Mouse (Mus musculus): ENCODE measurements around the gene 1700113H08Rik.

1700113H08Rik gene

DNA sequence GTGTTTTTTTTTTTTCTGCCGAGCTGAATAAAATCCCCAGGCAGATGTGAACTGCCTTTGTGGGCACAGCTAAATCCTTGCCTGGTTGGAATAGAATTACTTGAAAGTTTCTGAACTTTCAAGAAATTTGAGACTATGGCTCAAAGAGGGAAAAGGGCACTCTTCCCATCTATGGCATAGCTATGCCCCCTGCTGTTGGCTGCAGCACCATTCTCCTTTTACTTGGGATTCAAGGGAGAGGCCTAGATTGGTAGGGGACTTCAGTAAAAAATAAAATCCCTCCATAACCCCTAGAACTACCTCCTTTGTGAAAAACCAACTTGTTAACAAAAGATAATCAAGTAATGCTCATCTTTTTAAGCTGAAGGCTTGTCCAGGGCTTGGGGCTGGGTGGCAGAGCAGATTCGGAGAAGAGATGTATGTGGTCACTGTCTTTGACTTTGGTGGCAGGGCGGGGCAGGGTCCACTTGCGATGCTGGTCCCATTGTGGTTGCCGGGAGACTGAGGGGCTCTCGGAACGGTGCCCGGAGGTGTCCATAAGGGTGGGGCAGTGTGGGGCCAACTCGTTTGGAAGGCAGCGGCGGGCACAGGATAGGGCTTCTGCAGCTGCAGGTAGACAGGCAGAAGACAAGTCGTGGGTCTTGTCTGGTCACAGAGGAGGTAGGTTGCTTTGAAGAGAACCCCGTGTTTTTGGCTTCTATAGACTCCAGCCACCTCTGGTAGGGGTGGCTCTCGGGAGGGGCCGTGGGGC lies at the start of gene 1700113H08Rik:
Gene 1700113H08Rik, plus strand, starts transcription at position 546 of the 751 bp plus-strand sequence.
- peak; percentile 61 for DNase-seq

DNA sequence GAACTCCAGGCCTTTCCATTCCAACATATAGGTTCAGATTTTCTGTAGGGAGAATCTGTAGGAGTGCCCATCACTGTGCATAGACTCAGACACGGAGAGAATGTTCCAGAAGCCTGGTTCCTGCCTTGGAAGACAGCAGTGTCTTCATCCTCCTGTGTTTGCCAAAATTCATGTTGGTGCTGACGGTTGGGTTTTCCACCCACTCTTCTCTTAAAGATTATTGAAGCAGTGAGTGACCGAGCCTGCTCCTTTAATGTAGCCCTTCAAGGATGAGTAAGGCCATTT lies 49.7 kb upstream of the 1700113H08Rik start:
- DNase-seq = no peak

DNA sequence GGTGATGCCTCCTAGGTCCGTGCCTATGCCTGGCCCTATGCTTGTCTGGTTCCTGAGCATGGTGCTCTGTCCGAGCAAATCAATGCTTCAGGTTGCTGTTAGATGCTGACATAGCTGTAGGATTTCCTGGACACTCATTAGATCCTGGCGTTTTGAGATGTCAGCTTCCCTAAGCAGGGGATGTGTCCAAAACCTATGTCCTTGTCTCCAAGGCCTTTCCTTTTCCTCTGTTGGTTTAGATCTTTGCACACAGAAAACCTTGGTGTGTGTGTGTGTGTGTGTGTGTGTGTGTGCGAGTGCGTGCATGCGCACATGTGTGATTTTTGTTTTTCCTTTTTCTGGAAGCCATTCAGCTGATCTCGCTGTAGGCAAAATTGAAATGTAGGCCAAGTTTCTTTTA lies 45.8 kb upstream of the 1700113H08Rik start:
- no peak for DNase-seq

DNA sequence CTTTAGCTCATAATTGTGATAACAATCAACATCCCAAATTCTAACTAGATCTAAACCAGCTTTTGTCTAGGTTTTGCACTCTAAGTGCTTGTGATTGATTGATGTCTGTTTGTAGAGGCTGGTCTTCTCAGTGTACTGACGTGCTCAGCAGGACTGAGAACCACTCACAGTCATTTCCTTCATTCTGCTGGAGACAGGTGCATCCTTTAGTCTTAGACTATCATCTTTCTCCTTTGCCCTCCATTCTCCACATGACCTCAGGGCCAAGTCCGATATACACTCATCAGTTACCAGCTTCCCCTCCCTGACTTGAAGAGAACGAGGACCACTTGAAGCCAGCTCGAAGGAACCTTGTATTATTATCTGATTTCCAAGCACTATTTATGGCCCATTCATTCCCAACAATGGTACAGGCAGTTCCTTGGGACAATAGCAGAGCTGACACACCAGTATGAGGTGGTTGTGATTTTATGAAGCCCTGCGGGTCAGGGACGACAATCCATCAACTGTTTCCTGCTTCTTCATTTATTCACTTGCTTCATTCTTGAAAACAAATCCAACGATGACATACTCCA lies 43.4 kb upstream of the 1700113H08Rik start:
- no peak for DNase-seq

DNA sequence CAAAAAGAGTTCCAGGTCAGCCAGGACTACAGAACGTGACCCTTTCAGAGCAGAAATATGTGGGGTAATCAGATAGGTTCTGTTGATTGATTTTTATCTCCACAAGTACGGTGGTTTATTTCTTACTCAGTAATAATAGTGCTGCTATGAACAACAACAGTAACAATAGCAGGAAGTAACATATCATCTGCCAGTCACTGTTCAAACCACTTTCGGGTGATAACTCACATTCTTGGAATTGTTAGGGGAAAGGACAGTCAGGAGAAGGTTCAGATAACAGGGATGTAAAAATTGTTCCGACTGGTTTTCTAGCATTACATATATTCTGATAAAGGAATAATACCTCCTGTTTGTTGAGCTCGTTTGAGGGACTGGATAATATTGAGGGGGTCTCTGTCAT lies 42.4 kb upstream of the 1700113H08Rik start:
- DNase-seq = no peak

DNA sequence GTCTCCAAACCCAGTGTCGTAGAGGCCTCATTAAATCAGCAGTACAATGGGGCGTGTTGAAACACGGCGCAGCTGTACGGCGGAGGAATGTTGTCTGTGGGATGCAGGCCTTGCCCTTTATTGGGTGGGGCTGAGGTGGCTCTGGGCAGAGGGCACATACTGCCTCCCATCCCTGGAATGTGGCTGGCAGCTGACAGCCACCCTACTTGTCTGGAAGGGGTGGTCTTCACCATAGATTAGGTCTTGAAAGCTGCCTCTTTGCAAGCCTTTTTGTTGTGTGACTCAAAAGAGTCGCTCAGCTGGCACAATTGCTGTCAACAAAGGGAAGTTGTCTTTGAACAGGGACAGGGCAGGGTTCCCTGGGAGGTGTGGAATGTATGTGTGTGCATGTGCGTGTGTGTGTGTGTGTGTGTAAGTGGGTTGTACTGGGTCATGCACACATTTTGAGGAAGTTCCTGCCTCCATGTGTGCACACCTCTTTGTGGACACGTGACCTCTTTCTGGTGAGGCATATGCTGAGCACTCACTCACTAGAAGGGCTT lies 41.6 kb upstream of the 1700113H08Rik start:
- peak; percentile 87 for DNase-seq

DNA sequence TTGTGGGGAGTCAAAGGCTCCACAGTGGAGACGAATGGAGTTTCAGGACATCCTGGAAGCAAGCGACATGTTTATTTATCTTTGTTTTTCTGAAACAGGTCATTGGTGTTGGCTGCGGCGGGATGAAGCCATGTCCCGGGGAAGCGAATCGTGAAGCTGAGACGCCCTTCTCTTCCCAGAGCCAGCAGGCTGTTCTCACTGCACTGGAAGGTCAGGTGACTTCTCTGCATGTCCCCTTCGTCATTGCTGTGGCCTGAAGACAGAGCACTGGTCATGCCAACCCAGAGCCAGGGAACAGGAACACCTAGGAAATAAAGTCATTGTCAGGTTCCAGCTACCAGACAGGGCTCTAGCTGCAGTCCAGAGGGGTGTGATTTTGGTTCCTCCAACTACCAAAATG lies 39.0 kb upstream of the 1700113H08Rik start:
- no peak for DNase-seq

DNA sequence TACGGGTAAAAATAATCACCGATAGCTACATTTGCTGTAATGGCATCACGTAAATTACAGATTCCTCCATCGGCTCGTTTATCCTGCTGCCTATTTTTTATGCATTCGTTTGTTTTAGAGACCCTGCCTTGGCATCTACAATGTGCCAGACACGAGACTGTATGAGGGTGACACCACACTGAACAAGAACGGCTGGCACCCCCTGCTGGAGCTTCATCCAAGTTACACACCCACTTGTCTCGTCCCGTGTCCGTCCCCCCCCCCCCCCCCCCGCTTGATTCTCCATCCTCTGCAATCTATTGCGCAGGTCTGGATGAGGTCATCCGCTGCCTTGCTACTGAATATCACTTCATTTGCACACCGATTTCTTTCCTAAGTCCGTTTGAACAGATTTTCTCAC lies 37.1 kb upstream of the 1700113H08Rik start:
- peak; percentile 73 for DNase-seq

DNA sequence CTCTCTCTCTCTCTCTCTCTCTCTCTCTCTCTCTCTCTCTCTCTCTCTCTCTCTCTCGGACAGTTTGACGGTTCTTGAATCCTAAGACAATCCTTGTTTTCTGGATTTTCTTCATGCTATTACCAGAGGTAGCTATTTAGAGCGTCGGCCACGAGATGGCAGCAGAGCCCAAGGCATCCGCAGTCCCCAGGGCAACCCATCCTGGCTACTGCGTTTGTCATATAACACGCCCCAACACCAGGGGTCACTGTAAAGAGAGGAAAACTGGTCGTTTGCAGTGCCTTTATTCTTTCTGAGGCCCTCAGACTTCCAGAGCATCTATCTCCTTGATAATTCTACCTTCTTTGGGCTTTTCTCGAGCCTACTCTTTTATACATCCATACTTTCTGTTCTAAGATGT lies 33.0 kb upstream of the 1700113H08Rik start:
- peak; percentile 93 for DNase-seq

DNA sequence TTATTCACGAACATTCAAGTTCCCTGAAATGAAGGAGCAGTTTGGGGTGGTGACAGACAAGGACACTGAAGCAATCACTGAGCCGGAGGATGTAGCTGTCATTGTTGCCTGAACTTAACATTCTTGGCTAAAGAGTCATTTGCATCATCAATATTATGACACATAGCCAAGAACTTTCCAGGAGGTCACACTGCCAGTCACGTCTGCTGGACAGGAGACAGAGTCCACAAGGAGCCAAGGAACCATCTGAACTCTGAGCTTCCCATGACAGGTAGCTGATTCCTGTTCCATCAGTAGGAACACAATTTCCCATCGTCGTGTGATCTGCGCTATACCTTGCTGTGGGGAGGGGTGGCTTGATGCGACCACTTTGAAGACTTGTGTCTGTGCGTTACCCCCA lies 25.1 kb upstream of the 1700113H08Rik start:
- DNase-seq = no peak

DNA sequence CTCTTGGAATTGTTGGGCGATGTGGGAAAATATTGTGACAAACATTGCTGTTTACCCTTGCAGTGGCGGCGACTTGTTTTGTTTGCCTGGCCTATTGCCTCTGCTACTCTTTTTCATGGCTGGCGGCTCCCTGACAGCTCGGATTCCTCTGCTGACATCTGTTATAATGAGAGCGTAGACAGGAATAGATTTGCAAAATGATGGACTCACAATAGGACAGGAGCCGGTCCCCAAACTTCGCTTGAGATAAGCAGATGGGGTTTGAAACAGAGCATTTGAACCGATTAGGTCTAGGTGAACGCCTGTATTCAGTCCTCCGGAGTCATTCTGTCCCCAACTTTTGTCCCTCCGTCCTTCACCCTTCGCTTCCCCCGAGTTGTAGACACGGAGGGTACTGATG lies 22.0 kb upstream of the 1700113H08Rik start:
- DNase-seq = peak; percentile 49

DNA sequence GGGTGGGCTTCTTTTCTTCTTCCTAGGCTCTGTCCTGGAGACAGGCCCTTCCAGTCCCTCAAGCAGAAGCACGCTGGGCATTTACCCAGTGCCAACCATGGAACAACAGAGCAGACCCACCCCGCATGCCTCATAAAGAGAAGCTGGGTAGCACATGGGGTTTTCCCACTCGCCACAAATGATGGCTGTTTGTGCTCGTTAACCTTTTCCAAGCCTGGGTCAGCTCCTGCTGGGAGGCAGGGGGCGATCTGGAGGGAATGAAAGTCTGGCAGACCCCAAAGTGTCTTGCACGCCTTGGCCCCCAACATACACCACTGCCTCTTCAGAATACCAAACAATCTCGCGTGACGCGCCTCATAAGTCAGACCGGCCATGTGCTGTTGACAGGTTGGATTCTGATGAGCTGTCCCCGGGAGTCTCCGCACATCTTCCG lies 21.6 kb upstream of the 1700113H08Rik start:
- peak; percentile 69 for DNase-seq

DNA sequence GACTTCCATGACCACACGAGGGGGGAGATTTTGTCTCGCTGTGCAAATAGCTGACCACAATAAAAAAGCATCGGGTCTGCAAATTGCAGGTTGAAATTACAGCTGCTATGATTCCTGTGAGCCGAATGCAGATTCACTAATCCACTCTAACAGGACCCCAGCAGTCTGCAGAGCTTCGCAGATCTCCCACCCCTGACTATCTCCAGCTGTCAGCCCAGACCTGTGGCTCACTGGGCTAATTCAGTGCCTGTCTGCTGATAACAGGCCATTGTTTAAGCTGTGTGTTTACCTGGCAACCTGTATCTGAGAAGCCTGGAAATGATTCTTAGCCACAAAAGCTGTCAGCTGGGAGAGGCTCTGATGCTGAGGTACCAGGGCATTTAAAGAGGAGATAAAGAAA lies 20.8 kb upstream of the 1700113H08Rik start:
- peak; percentile 69 for DNase-seq

DNA sequence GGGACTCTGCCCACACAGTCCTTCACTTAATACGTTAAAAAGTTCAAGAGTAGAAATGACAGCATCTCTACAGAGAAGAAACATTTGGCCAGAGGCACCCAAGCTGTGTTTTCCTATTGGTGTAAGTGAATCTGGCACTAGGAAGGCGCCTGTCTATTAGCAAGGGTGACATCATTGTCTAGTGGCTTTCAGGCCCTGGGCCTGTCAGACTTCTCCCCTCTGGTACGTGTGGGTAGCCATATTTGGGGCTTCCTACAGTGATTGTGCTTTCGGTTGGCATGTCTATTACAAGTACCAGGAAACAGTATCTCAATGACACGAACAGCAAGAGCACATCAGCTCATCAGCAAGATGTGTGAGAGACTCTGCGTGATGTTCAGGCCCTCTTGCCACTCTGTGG lies 18.5 kb upstream of the 1700113H08Rik start:
- DNase-seq = no peak

DNA sequence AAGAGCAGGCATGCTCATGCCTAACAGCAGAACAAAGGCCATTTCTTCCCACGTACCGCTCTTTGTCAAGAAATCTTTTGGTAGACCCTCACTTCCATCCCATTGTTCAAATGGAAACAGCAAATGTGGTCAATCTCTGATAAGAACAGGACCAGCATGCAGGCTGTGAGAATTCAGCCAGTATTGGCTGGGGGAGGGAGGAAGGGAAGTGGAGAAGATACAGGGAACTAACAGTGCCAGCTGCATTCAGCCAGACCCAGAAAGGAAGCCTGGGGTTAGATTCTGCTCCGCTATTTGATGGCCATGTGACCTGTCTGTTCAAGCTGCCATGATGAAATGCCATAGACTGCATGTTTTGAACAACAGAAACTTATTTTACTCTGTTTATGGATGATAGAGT lies 18.0 kb upstream of the 1700113H08Rik start:
- no peak for DNase-seq

DNA sequence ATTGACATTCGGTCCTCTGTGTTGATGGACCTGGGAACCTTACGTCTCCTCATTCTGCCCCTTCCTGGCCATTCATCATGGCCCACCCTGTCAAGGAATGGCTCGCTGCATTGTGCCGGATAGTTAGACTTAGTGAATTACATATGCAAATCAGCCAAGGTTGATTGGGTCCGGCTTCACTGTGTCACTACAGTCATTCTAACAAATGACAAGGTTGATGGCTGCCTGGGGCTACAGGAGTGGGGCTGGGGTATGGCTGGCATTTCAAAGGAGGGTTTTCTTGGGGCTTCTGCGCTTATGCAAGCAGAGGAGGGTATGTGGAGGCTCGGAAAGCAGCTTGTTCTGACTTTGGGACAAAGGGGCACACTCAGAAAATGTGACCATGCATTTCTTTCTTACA lies 16.6 kb upstream of the 1700113H08Rik start:
- no peak for DNase-seq

DNA sequence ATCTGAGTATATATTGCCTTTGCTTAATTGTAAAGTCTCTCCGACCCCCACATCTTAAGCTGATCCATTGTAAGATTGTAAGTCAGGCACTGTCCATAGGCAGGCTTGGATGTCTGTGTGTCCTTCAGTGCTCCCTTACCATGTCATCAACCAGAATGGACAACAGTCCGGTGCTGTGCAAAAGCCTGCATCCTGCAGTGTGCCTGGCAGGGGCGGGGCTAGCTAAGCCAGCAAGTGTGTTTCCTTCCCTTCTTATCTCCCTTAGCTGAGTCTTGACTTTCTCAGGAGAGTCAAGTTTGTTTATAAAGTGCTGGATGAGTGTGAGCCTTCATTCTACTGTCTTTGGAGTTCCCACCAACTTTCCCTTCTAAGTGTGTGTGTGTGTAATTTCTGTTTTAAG lies 12.6 kb upstream of the 1700113H08Rik start:
- DNase-seq = no peak

DNA sequence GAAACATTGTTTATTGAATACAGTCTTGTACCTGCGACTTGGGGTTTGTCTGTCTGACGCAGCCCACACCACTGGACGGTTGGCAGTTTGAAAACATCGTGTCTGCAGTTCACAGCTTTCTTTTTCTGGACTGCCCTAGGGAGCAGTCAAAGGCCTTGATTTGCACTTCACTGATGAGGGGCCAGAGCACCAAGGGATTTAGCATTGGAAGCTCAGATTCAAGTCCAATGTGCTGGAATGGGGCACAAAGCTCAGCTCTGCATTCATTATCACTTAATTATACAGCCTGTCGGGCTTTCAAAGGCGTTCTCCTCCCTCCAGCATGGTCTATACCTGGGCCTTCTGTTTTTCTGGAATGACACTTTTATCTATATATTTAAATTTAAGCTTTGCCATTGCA lies 11.4 kb upstream of the 1700113H08Rik start:
- DNase-seq = no peak

DNA sequence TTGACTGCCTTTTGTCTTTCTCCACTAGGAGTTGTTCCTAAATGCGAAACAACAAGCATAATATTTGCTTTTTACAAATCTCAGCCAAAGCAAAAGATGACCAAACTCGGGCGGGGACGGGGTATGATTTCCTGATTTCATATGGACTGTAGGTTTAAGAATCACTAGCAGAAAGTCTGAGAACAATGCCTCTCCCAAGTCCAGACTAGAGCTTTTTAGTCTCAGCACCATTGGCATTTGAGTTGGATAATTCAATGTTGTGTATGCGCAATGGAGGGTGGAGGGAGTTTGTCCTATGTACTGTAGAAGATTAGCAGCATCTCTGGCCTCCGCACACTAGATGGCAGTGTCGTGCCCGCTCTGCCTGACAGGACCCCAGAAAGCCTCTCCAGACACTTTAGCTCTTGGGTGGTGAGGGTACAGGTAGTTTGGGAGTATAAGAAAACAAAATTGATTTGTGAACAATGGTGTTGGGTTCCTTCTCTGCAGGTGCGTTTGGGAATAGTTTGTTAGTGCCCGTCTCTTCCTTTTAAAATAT lies 10.8 kb upstream of the 1700113H08Rik start:
- no peak for DNase-seq

DNA sequence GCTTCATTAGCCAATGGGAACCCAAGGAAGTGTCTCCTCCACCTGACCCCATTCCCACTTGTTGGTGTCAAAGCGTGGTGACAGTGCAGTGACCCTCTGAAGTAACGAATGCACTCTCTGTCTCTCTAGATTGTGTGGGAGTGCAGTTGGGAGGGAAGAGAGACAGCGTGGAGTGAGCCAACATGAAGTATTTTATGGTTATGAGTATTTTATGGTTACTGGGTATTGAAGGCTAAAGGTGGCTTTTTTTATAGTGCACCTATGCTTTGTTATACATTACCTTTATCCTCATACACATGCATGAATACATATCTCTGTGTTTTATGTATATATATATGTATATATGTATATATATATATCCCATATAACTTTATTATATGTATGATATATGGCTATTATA lies 8.7 kb upstream of the 1700113H08Rik start:
- DNase-seq = no peak

DNA sequence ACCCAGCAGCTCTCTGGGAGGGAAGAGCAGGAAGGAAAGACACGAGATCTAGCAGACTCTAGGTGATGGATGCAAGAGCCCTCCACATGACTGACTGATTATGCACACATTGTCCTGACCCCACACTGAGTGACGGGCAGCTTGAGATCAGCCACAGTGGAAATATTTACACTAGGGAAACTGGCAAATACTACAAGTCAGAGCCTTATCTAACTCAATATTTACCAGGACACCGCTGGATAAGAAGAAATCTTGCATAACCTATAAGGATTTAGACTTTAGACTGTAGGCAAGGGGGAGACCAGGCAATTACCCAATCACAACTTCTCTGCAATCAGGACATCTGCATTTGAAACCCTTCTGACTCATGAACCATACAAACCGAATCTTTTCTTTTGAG lies 6.1 kb upstream of the 1700113H08Rik start:
- no peak for DNase-seq

DNA sequence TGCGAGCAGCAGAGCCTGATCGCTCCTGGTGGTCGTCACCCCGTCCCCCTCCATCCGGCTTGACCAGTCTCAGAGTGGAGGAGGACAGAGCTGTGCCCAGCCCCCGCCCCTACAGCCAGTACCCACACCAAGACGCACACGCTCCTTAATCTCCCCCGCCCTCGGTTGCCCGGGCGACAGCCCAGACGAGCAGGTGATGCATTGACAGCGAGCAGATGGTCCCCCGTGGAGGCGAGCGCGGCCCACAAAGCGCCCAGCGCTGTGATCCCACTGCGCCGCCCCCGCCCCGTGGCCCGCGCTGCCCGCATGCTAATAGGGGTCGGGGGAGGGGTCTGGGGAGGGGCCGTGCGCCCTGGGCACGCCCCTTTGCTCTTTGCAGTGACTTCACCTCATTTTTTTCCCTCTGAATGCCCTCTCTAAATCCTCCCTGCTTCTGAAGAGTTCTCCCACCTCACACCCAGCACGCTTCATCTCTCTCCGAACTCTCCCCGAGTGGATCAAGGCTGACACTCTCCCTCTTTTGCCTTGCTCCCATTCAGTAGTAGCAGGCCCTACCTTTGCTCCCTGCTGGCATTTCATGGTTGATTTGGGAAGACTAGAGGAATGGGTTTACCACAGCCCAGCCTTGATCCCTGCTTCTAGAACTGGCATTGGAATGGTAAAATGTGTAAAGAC lies 543 bp downstream of the 1700113H08Rik start:
- peak; percentile 96 for DNase-seq

DNA sequence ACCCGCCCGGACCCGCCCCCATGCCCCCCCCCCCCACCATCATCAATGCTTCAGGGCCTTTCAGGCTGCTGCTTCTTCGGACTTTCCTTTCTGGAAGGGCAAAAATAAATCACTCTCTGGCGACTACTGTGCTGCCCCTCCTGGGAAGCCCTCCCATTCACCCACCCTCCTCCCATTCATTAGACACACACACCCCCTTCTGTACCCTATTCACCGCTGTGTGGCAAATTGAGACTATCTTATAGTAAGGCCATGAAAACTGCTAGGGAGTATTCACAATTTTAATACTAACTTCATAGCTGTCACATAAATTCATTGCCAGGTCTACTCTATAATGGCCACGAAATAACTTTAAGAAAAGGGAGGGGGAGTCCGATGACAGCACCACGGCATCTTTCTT lies 1.1 kb downstream of the 1700113H08Rik start:
- no peak for DNase-seq

DNA sequence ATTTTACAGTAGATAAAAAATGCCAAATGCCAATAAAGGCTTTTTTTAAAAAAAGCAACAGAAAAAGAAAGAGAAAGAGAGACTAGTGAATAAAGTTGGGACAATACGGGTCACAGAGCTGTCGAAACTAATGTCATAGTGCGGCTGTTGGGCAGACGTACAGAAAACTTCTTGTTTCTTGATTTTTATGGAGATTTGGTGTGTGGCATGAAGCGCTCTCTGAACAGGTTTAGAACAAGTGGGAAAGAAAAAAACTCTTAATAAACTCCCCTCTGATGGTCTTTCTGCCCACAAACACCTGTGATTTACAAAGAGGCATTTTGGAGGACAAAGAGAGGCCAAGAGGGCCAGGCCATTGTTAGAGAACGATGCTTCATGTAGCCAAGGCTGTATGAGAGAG lies 1.6 kb downstream of the 1700113H08Rik start:
- no peak for DNase-seq

Data from retina, postnatal 1 day (tissue).